8 mouse cellular contexts compared by ENCODE assay signal in genomic region chr2:91987542-91987941, GRCm38 (mm10). TPM values are rescaled to one million over a fixed set of nuclear protein-coding genes. Genes with fewer than 3 reads are reported as not detected.
DNase-seq lines count a peak whose midpoint lies in the region; ATAC-seq and TF ChIP-seq lines count a peak whose summit lies in the region.

No protein-coding gene starts in this region.

- TF ChIP-seq EP300 in liver, embryonic 14.5 days (IDR thresholded peaks at IDR 0.05; ENCODE audit: low read depth) = no peak

- H3K36me3 ChIP-seq in kidney, embryonic 16.5 days (ENCODE audit: insufficient read depth, low read length) = peaks cover 21% of the 10 kb centered on the region
- H3K36me3 ChIP-seq in liver, embryonic 14.5 days (replicated peaks; ENCODE audit: control insufficient read depth, insufficient read depth, low read depth) = no peaks in the 10 kb centered on the region
- no peaks in the 10 kb centered on the region for H3K36me3 ChIP-seq in neural tube, embryonic 15.5 days

- H3K4me2 ChIP-seq in kidney, embryonic 16.5 days (replicated peaks; ENCODE audit: low read depth, low read length) = no peak overlapping the region
- H3K4me2 ChIP-seq in liver, embryonic 14.5 days (ENCODE audit: low read depth) = no peak overlapping the region
- H3K4me2 ChIP-seq in neural tube, embryonic 15.5 days = no peak overlapping the region

- H3K27me3 ChIP-seq in kidney, embryonic 16.5 days (ENCODE audit: insufficient read depth, low read length) = no peaks in the 10 kb centered on the region
- no peaks in the 10 kb centered on the region for H3K27me3 ChIP-seq in liver, embryonic 14.5 days (ENCODE audit: control insufficient read depth, insufficient read depth, low read length)
- 0 out of 2 replicates have a peak, but pooled peaks cover 5% of the 10 kb centered on the region for H3K27me3 ChIP-seq in neural tube, embryonic 15.5 days (replicated peaks)

- 0 out of 2 replicates have a peak overlapping the region, but pooled peaks have one; percentile 30 for H3K27ac ChIP-seq in kidney, embryonic 16.5 days (ENCODE audit: low read length)
- no peak overlapping the region for H3K27ac ChIP-seq in liver, embryonic 14.5 days
- no peak overlapping the region for H3K27ac ChIP-seq in neural tube, embryonic 15.5 days (replicated peaks)

- no peak overlapping the region for H3K9ac ChIP-seq in kidney, embryonic 16.5 days (replicated peaks; ENCODE audit: low read length)
- H3K9ac ChIP-seq in liver, embryonic 14.5 days (replicated peaks) = no peak overlapping the region
- H3K9ac ChIP-seq in neural tube, embryonic 15.5 days (replicated peaks) = no peak overlapping the region

- peaks cover 21% of the 10 kb centered on the region for H3K4me1 ChIP-seq in kidney, embryonic 16.5 days (ENCODE audit: insufficient read depth, low read length)
- peaks cover 0 to 16% of the 10 kb centered on the region in 2 experiments; a peak in 2 of 4 replicates for H3K4me1 ChIP-seq in liver, embryonic 14.5 days (replicated peaks; ENCODE audit: control insufficient read depth in 2 of 2, insufficient read depth in 2 of 2, low read length in 1 of 2)
- H3K4me1 ChIP-seq in neural tube, embryonic 15.5 days = peaks cover 15% of the 10 kb centered on the region

- H3K4me3 ChIP-seq in kidney, embryonic 16.5 days (ENCODE audit: low read length) = no peak overlapping the region
- no peak overlapping the region for H3K4me3 ChIP-seq in liver, embryonic 14.5 days (ENCODE audit: insufficient read depth in 1 of 2, low read depth in 2 of 2, low read length in 2 of 2)
- no peak overlapping the region for H3K4me3 ChIP-seq in neural tube, embryonic 15.5 days (replicated peaks)

- H3K9me3 ChIP-seq in kidney, embryonic 16.5 days (ENCODE audit: low read length) = peaks cover 4% of the 10 kb centered on the region; the same call in 1 of the 2 replicates
- no peaks in the 10 kb centered on the region for H3K9me3 ChIP-seq in liver, embryonic 14.5 days (ENCODE audit: control insufficient read depth, low read length)
- no peaks in the 10 kb centered on the region for H3K9me3 ChIP-seq in neural tube, embryonic 15.5 days (replicated peaks)

- peak; percentile 92 for TF ChIP-seq CTCF in liver, embryonic 14.5 days (IDR thresholded peaks at IDR 0.05; ENCODE audit: low read depth)

- ATAC-seq in kidney, embryonic 16.5 days (ENCODE audit: low FRiP score, low TSS enrichment) = no peak
- no peak for ATAC-seq in liver, embryonic 14.5 days (ENCODE audit: insufficient read depth)
- ATAC-seq in neural tube, embryonic 15.5 days (ENCODE audit: low FRiP score) = peak; percentile 29; the same call in 1 of the 2 replicates

- DNase-seq in B cell, adult 2 months = peak; percentile 89 to 91
- DNase-seq in ZHBTc4 (ENCODE audit: low read depth, low spot score) = peak; percentile 91
- DNase-seq in cerebellum, postnatal 36 days = peak; percentile 89 to 95
- peak; percentile 91 for DNase-seq in gastrocnemius, postnatal 10 days
- DNase-seq in liver, embryonic 14.5 days (ENCODE audit: low read depth in 3 of 3, low spot score in 3 of 3) = peak in 2 of 3 experiments; percentile 39 to 52
- DNase-seq in thymus, adult 18-20 months = peak; percentile 48 to 61

- 5% methylated on average over 3 of the region's 3 CpGs for WGBS in kidney, embryonic 16.5 days
- 0% methylated on average over 3 of the region's 3 CpGs for WGBS in liver, embryonic 14.5 days (ENCODE audit: insufficient replicate concordance)
- WGBS in neural tube, embryonic 15.5 days = 1% methylated on average over 3 of the region's 3 CpGs

RNA-seq across cellular contexts. Expression of gene Dgkz, which starts 11.9 kb away (rescaled TPM):
- 10 to 100 TPM; 60.5 to 84.3 TPM for total RNA-seq in gastrocnemius, postnatal 10 days (2021)
- polyA plus RNA-seq in kidney, embryonic 16.5 days (2015; fragmentation: Nextera tagmentation; extraction: Ambion mirVana) = 52.0 and 52.1 TPM in 2 replicates
- polyA plus RNA-seq in liver, embryonic 14.5 days (2012; rRNA removed) = 55.9 and 60.7 TPM in 2 replicates
- 19.6 and 26.7 TPM in 2 replicates for polyA plus RNA-seq in liver, embryonic 14.5 days (2014; fragmentation: Nextera tagmentation; extraction: Ambion mirVana)
- polyA plus RNA-seq in neural tube, embryonic 15.5 days (2015; fragmentation: Nextera tagmentation; extraction: Ambion mirVana) = 34.8 and 45.9 TPM in 2 replicates

RNA-seq across cellular contexts. Expression of gene Creb3l1, which starts 36.8 kb away (rescaled TPM):
- 10 to 100 TPM; 29.2 to 44.6 TPM for total RNA-seq in gastrocnemius, postnatal 10 days (2021)
- 12.3 and 14.9 TPM in 2 replicates for polyA plus RNA-seq in kidney, embryonic 16.5 days (2015; fragmentation: Nextera tagmentation; extraction: Ambion mirVana)
- 0.61 and 0.66 TPM in 2 replicates for polyA plus RNA-seq in liver, embryonic 14.5 days (2012; rRNA removed)
- 0.84 and 1.3 TPM in 2 replicates for polyA plus RNA-seq in liver, embryonic 14.5 days (2014; fragmentation: Nextera tagmentation; extraction: Ambion mirVana)
- 3.4 and 5.2 TPM in 2 replicates for polyA plus RNA-seq in neural tube, embryonic 15.5 days (2015; fragmentation: Nextera tagmentation; extraction: Ambion mirVana)

RNA-seq across cellular contexts. Expression of gene Gm9821, which starts 42.0 kb away (rescaled TPM):
- total RNA-seq in gastrocnemius, postnatal 10 days (2021) = not detected
- 0.27 and 0.71 TPM in 2 replicates for polyA plus RNA-seq in kidney, embryonic 16.5 days (2015; fragmentation: Nextera tagmentation; extraction: Ambion mirVana)
- 0.01 and 0.02 TPM in 2 replicates for polyA plus RNA-seq in liver, embryonic 14.5 days (2012; rRNA removed)
- polyA plus RNA-seq in liver, embryonic 14.5 days (2014; fragmentation: Nextera tagmentation; extraction: Ambion mirVana) = 0.63 and 0.96 TPM in 2 replicates
- 0.24 and 0.57 TPM in 2 replicates for polyA plus RNA-seq in neural tube, embryonic 15.5 days (2015; fragmentation: Nextera tagmentation; extraction: Ambion mirVana)

RNA-seq across cellular contexts. Expression of gene Mdk, which starts 55.4 kb away (rescaled TPM):
- total RNA-seq in gastrocnemius, postnatal 10 days (2021) = 10 to 100 TPM; 43.3 to 55.2 TPM
- polyA plus RNA-seq in kidney, embryonic 16.5 days (2015; fragmentation: Nextera tagmentation; extraction: Ambion mirVana) = 1,159 and 1,184 TPM in 2 replicates
- 13.2 and 19.3 TPM in 2 replicates for polyA plus RNA-seq in liver, embryonic 14.5 days (2012; rRNA removed)
- 12.7 and 13.7 TPM in 2 replicates for polyA plus RNA-seq in liver, embryonic 14.5 days (2014; fragmentation: Nextera tagmentation; extraction: Ambion mirVana)
- polyA plus RNA-seq in neural tube, embryonic 15.5 days (2015; fragmentation: Nextera tagmentation; extraction: Ambion mirVana) = 161 and 243 TPM in 2 replicates
